Mouse (Mus musculus): ENCODE results near the gene Als2cl. TPM values are rescaled to one million over a fixed set of nuclear protein-coding genes. Genes with fewer than 3 reads are reported as not detected.
A peak's percentile ranks its signal among the peaks of the same experiment; 100 is the strongest.

Als2cl gene
- polyA plus RNA-seq, 1 experiment from 2014 or later: 1.1 TPM

DNA sequence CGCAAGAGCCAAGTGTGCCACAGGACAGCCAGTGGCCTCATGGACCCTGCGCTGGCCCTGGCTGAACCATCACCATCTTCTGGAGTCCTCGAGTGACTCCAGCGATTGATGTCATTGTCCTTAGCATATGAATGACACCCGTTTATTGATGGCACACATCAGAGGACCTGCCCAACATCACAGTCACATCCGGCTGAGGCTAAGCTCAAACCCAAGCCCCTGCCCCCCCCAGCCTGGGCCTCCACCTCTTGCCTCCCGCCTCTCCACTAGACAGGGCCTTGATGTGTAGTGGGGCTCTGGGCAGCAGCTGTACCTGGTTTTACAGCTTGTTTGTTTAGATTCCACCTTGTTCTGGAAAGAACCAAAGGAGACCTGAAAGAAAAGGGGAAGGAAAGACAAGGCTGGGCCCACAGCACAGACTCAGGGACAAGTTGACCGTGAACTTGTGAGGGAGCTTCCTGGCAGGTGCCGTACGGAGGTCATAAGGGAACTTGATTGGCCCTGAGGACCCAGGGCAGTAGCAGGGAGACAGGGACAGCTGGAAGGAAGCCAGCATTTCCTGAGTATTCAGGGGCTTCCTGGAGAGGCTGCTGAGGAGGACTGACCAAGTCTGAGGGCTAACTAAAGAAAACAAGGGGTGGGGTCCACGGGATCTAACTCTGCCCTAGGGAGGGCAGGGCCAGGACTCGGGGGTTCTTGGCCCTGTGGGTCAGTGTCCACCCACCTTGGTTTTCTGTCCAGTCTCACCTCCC lies 11.6 kb downstream of the Als2cl start:
- peaks cover 2% of the 10 kb centered on the region for H3K4me1 ChIP-seq (replicated peaks; ENCODE audit: control insufficient read depth, insufficient read depth, low read length)
- no peak overlapping the region for H3K9ac ChIP-seq (replicated peaks; ENCODE audit: low read depth, low read length)
- no peaks in the 10 kb centered on the region for H3K27me3 ChIP-seq (replicated peaks; ENCODE audit: control insufficient read depth, insufficient read depth, low read length)
- H3K36me3 ChIP-seq (ENCODE audit: control insufficient read depth, insufficient read depth): no peaks in the 10 kb centered on the region
- H3K27ac ChIP-seq (ENCODE audit: low read length): no peak overlapping the region
- no peak overlapping the region for H3K4me3 ChIP-seq (replicated peaks; ENCODE audit: low read length)
- no peak overlapping the region for H3K4me2 ChIP-seq (ENCODE audit: low read length)
- no peaks in the 10 kb centered on the region for H3K9me3 ChIP-seq (ENCODE audit: control insufficient read depth, low read length)
- WGBS: 81% methylated on average over 12 of the region's 12 CpGs
- ATAC-seq: no peak

DNA sequence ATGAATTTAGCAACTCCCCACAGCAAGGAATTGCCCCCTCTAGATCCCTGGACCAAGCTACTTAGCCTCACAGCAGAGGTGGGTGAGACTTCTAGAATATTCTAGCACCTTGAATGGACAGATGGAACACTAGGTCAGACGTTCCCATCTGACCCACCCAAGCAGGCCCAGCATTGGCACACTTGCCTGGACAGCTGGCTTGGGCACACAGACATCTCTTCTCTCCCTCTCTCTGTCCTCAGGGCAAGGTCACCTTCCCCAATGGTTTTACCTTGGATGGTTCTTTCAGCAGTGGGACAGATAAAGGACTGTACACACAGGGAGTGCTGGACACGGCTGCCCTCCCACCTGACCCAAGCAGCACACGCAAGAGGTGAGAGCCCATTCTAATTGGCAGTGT lies 12.9 kb downstream of the Als2cl start:
- Histone ChIP-seq H3K9me3 (ENCODE audit: control insufficient read depth, low read length) (no peaks in the 10 kb centered on the region), H3K9ac (replicated peaks; ENCODE audit: low read depth, low read length) (no peak overlapping the region), H3K36me3 (ENCODE audit: control insufficient read depth, insufficient read depth) (no peaks in the 10 kb centered on the region), H3K4me2 (ENCODE audit: low read length) (no peak overlapping the region), H3K27me3 (replicated peaks; ENCODE audit: control insufficient read depth, insufficient read depth, low read length) (no peaks in the 10 kb centered on the region), H3K4me1 (replicated peaks; ENCODE audit: control insufficient read depth, insufficient read depth, low read length) (peaks cover 5% of the 10 kb centered on the region), H3K27ac (ENCODE audit: low read length) (no peak overlapping the region), H3K4me3 (replicated peaks; ENCODE audit: low read length) (no peak overlapping the region)
- 87% methylated on average over 3 of the region's 3 CpGs for WGBS
- ATAC-seq: no peak

DNA sequence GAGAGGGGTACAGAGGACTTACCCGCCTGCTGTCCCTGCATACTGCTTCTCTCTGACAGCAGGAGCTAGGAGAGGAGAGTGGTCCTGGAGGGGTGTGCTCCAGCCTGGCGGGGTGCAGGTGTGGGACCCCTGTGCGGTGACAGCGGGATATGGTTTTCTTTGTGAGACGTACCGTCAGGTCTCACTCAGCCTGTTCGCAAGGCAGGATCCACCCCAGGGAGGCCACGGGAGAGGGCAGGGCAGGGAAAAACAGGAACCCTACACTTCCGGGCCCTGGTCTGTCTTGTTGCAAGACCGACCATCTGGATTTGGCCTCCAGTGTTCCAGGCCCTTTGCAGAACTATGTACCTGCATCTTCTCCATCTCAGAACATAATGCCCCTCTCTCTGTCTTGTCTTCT lies 13.8 kb downstream of the Als2cl start:
- no peak overlapping the region for H3K9ac ChIP-seq (replicated peaks; ENCODE audit: low read depth, low read length)
- no peak overlapping the region for H3K27ac ChIP-seq (ENCODE audit: low read length)
- H3K36me3 ChIP-seq (ENCODE audit: control insufficient read depth, insufficient read depth): no peaks in the 10 kb centered on the region
- H3K4me3 ChIP-seq (replicated peaks; ENCODE audit: low read length): no peak overlapping the region
- no peak overlapping the region for H3K4me2 ChIP-seq (ENCODE audit: low read length)
- no peaks in the 10 kb centered on the region for H3K27me3 ChIP-seq (replicated peaks; ENCODE audit: control insufficient read depth, insufficient read depth, low read length)
- H3K9me3 ChIP-seq (ENCODE audit: control insufficient read depth, low read length): no peaks in the 10 kb centered on the region
- 66% methylated on average over 10 of the region's 10 CpGs for WGBS
- H3K4me1 ChIP-seq (replicated peaks; ENCODE audit: control insufficient read depth, insufficient read depth, low read length): peaks cover 5% of the 10 kb centered on the region
- ATAC-seq: no peak

DNA sequence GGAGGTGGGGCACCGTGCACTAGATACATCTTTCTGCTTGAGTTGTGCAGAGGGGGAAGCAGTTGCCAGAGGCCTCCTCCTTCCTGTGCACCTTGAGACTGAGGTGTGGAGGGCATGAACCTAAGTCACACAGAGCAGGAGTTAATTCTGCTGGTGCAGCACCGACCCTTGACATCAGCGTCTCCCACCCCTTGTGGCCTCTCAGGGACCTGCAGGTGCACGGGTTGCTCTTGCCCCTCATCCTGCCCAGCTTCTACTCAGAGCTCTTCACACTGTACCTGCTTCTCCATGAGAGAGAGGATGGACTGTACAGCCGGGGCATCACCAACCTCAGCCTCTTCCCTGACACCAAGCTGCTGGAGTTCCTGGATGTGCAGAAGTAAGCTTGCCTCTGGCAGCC lies 15.8 kb downstream of the Als2cl start:
- WGBS: 59% methylated on average over 5 of the region's 5 CpGs
- no peaks in the 10 kb centered on the region for H3K27me3 ChIP-seq (replicated peaks; ENCODE audit: control insufficient read depth, insufficient read depth, low read length)
- H3K9me3 ChIP-seq (ENCODE audit: control insufficient read depth, low read length): no peaks in the 10 kb centered on the region
- no peaks in the 10 kb centered on the region for H3K36me3 ChIP-seq (ENCODE audit: control insufficient read depth, insufficient read depth)
- H3K4me2 ChIP-seq (ENCODE audit: low read length): no peak overlapping the region
- no peak overlapping the region for H3K27ac ChIP-seq (ENCODE audit: low read length)
- no peak overlapping the region for H3K4me3 ChIP-seq (replicated peaks; ENCODE audit: low read length)
- no peak for ATAC-seq
- peaks cover 5% of the 10 kb centered on the region for H3K4me1 ChIP-seq (replicated peaks; ENCODE audit: control insufficient read depth, insufficient read depth, low read length)
- H3K9ac ChIP-seq (replicated peaks; ENCODE audit: low read depth, low read length): no peak overlapping the region

DNA sequence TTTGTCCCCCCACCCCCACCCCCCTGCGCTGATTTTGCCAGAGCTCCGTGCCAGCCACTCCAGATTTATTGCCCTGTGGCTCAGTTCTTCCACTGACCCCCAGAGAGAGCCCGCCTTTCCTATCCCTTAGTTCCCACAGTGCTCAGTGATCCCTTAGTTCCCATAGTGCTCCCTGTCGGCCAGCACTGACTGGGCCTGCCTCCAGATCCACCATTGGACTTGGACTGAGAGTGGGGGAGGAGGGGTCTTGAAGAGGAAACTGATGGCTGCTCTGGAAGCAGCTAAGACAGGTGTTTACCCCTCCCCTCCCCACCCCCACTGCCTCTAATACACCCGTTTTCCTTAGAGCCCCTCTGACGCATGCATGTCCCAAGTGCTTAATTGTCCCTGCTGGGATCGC lies 16.3 kb downstream of the Als2cl start:
- Histone ChIP-seq H3K36me3 (ENCODE audit: control insufficient read depth, insufficient read depth) (no peaks in the 10 kb centered on the region), H3K27ac (ENCODE audit: low read length) (no peak overlapping the region), H3K4me3 (replicated peaks; ENCODE audit: low read length) (no peak overlapping the region), H3K4me2 (ENCODE audit: low read length) (peak overlapping the region; percentile 34), H3K9me3 (ENCODE audit: control insufficient read depth, low read length) (no peaks in the 10 kb centered on the region), H3K27me3 (replicated peaks; ENCODE audit: control insufficient read depth, insufficient read depth, low read length) (no peaks in the 10 kb centered on the region), H3K9ac (replicated peaks; ENCODE audit: low read depth, low read length) (no peak overlapping the region), H3K4me1 (replicated peaks; ENCODE audit: control insufficient read depth, insufficient read depth, low read length) (peaks cover 5% of the 10 kb centered on the region)
- peak; percentile 18; the same call in 1 of the 2 replicates for ATAC-seq
- 14% methylated on average over 7 of the region's 7 CpGs for WGBS

DNA sequence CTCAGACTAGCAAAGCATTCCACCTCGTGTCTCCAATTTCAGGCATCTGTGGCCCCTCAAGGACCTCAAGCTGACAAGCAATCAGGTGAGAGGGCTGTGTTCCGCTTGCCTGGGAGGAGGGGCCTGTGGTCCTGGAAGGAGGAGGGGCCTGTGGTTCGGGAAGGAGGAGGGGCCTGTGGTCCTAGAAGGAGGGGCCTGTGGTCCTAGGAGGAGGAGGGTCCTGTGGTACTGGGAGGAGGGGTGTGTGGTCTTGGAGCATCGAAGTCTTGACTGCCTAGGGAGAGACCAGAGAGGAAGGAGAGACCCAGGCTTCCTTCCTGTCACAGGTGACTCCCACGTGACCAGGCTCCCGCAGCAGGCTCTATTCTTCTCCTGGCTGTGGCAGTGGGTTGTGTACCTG lies 16.9 kb downstream of the Als2cl start:
- ATAC-seq: peak; percentile 40; the same call in 1 of the 2 replicates
- Histone ChIP-seq H3K36me3 (ENCODE audit: control insufficient read depth, insufficient read depth) (no peaks in the 10 kb centered on the region), H3K4me1 (replicated peaks; ENCODE audit: control insufficient read depth, insufficient read depth, low read length) (peaks cover 5% of the 10 kb centered on the region), H3K9ac (replicated peaks; ENCODE audit: low read depth, low read length) (no peak overlapping the region), H3K9me3 (ENCODE audit: control insufficient read depth, low read length) (no peaks in the 10 kb centered on the region), H3K4me2 (ENCODE audit: low read length) (peak overlapping the region; percentile 34), H3K27me3 (replicated peaks; ENCODE audit: control insufficient read depth, insufficient read depth, low read length) (no peaks in the 10 kb centered on the region), H3K27ac (ENCODE audit: low read length) (no peak overlapping the region), H3K4me3 (replicated peaks; ENCODE audit: low read length) (no peak overlapping the region)
- WGBS: 5% methylated on average over 6 of the region's 6 CpGs

DNA sequence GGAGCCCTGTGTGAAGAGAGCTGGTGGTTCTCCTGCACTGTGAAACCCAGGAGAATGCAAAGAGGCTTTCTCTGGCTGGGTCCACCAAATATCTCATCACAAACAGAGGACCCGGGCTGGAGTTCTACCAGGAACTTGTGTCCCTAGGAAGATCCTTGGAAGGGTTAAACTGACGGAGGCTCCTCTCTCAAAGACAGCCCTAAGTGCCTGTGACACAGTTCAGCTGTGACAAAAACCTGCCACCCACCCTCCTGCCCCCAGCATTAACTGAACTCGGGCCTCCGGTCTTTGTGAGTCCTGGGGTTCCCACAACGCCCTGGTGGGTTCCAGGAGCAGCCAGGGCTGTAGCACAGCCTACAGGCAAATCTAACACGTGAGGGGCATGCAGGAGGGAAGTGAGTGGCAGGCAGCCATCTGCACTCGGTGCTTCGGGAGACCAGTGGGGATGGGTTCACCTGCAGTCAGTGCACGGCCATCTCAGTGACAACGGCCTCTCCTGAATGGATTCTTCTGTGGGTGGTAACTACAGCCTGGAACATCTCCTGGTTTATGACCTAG lies 19.9 kb downstream of the Als2cl start:
- Histone ChIP-seq H3K27me3 (replicated peaks; ENCODE audit: control insufficient read depth, insufficient read depth, low read length) (no peaks in the 10 kb centered on the region), H3K4me2 (ENCODE audit: low read length) (no peak overlapping the region), H3K36me3 (ENCODE audit: control insufficient read depth, insufficient read depth) (no peaks in the 10 kb centered on the region), H3K9me3 (ENCODE audit: control insufficient read depth, low read length) (no peaks in the 10 kb centered on the region), H3K4me3 (replicated peaks; ENCODE audit: low read length) (no peak overlapping the region), H3K4me1 (replicated peaks; ENCODE audit: control insufficient read depth, insufficient read depth, low read length) (peaks cover 5% of the 10 kb centered on the region), H3K27ac (ENCODE audit: low read length) (no peak overlapping the region), H3K9ac (replicated peaks; ENCODE audit: low read depth, low read length) (no peak overlapping the region)
- no peak for ATAC-seq
- WGBS: 55% methylated on average over 10 of the region's 10 CpGs

DNA sequence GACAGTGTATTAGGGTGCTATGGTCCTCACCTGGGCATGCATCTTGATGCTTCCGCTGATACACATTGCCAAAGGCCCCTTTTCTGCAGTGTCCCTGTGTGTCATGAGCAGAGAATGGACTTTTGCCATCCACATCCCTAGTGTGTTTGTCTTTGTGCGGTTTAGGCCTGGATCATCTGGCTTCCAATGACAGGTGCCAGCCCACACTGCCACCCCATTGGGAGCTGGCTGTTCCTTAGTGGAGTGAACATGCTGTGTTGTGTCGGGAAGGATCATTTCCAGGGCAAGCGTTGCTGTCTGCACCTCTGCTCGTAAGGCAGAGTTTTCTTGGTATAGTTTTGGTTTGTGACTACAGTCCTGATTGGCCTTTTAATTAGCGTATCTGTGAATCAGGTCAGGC lies 21.5 kb downstream of the Als2cl start:
- Histone ChIP-seq H3K9me3 (ENCODE audit: control insufficient read depth, low read length) (no peaks in the 10 kb centered on the region), H3K36me3 (ENCODE audit: control insufficient read depth, insufficient read depth) (no peaks in the 10 kb centered on the region), H3K4me2 (ENCODE audit: low read length) (no peak overlapping the region), H3K9ac (replicated peaks; ENCODE audit: low read depth, low read length) (no peak overlapping the region), H3K4me1 (replicated peaks; ENCODE audit: control insufficient read depth, insufficient read depth, low read length) (peaks cover 4% of the 10 kb centered on the region), H3K27ac (ENCODE audit: low read length) (no peak overlapping the region), H3K4me3 (replicated peaks; ENCODE audit: low read length) (no peak overlapping the region), H3K27me3 (replicated peaks; ENCODE audit: control insufficient read depth, insufficient read depth, low read length) (no peaks in the 10 kb centered on the region)
- 76% methylated on average over 6 of the region's 6 CpGs for WGBS
- ATAC-seq: no peak

DNA sequence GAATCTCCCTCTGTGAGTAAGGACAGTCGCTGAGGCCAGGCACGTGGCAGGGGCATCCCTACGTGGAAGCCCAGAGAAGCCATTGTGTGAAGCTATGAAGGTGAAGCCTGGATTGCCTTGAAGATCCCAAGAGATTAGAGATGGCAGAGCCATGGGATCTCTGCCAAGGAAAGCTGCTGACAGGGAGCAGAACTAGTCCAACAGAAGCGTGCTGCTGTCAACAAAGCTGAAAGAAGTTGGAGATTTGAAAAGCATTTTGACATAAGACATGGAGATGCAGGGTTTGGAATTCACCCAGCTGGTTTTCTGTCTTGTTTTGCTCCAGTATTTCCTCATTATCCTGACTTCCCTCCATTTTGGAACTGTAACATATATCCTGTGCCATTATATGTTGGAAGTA lies 22.6 kb downstream of the Als2cl start:
- Histone ChIP-seq H3K27ac (ENCODE audit: low read length) (no peak overlapping the region), H3K9ac (replicated peaks; ENCODE audit: low read depth, low read length) (no peak overlapping the region), H3K4me1 (replicated peaks; ENCODE audit: control insufficient read depth, insufficient read depth, low read length) (no peaks in the 10 kb centered on the region), H3K9me3 (ENCODE audit: control insufficient read depth, low read length) (no peaks in the 10 kb centered on the region), H3K4me3 (replicated peaks; ENCODE audit: low read length) (no peak overlapping the region), H3K27me3 (replicated peaks; ENCODE audit: control insufficient read depth, insufficient read depth, low read length) (no peaks in the 10 kb centered on the region), H3K36me3 (ENCODE audit: control insufficient read depth, insufficient read depth) (no peaks in the 10 kb centered on the region), H3K4me2 (ENCODE audit: low read length) (no peak overlapping the region)
- ATAC-seq: no peak
- 72% methylated on average over 4 of the region's 4 CpGs for WGBS
